Mouse (Mus musculus): Measurements from ENCODE around the gene Dnajc11. TPM values are rescaled to one million over a fixed set of nuclear protein-coding genes. Genes with fewer than 3 reads are reported as not detected.

Dnajc11 gene
- total and polyA plus RNA-seq, 2 experiments from 2014 or later: 75.9 to 88.5 TPM

DNA sequence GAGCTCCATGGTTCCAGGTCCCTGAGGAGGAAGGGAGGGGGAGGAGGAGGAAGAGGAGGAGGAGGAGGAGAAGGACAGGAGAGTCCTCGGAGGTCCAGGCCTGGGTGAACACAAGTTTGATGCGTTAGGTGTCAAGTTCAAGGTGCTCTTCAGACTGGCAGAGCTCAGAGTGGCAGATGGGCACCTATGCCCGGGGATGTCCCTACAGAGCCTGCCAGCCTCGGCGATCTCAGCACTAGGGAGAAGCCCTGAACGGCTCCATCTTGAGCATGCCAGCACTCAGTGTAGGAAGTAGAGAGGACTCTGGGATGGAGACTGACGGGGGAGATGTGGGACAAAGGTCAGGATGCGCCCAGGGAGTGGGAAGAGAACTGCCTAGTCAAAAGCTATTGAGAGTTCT, 53.2 kb downstream of the Dnajc11 start:
- DNase-seq (ENCODE audit: low spot score) (no peak), ATAC-seq (ENCODE audit: low FRiP score) (no peak)
- 75% methylated on average over 8 of the region's 8 CpGs for WGBS
- Histone ChIP-seq H3K27me3 (ENCODE audit: insufficient read depth, low read length) (no peaks in the 10 kb centered on the region), H3K4me3 (ENCODE audit: low read depth, low read length) (no peak overlapping the region), H3K27ac (ENCODE audit: low read depth, low read length) (no peak overlapping the region), H3K9ac (replicated peaks; ENCODE audit: low read length, poor library complexity, severe bottlenecking) (0 out of 2 replicates have a peak overlapping the region, but pooled peaks have one; percentile 4), H3K36me3 (ENCODE audit: insufficient read depth, low read length) (peaks cover 19% of the 10 kb centered on the region), H3K4me1 (ENCODE audit: insufficient read depth, low read length) (peaks cover 5% of the 10 kb centered on the region; the same call in 1 of the 2 replicates), H3K4me2 (ENCODE audit: low read depth, low read length, poor library complexity, severe bottlenecking) (no peak overlapping the region), H3K9me3 (ENCODE audit: low read length) (no peaks in the 10 kb centered on the region)
- TF ChIP-seq CTCF (IDR thresholded peaks at IDR 0.05): no peak

DNA sequence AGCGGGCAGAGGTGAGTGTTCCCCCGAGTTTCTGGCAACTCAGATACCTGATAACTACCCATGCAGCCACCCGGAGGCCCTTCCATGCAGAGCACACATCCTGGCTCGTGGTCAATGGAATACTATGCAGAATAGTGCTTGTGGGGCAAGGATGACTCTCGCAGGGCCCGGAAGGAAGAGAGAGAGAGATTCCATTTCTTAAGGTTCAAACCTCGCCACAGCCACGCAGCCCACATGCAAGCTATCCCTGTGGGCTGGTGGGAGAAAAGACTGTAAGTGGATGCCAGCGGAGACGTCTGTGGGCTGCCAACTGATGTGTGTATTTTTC, 54.5 kb downstream of the Dnajc11 start:
- peak overlapping the region; percentile 86 for H3K4me2 ChIP-seq (ENCODE audit: low read depth, low read length, poor library complexity, severe bottlenecking)
- H3K36me3 ChIP-seq (ENCODE audit: insufficient read depth, low read length): peaks cover 28% of the 10 kb centered on the region
- DNase-seq (ENCODE audit: low spot score): no peak
- peak overlapping the region; percentile 79 for H3K4me3 ChIP-seq (ENCODE audit: low read depth, low read length)
- ATAC-seq (ENCODE audit: low FRiP score): 0 out of 2 replicates have a peak, but pooled peaks have one; percentile 2
- no peaks in the 10 kb centered on the region for H3K27me3 ChIP-seq (ENCODE audit: insufficient read depth, low read length)
- peaks cover 5% of the 10 kb centered on the region; the same call in 1 of the 2 replicates for H3K4me1 ChIP-seq (ENCODE audit: insufficient read depth, low read length)
- no peak for TF ChIP-seq CTCF (IDR thresholded peaks at IDR 0.05)
- H3K9me3 ChIP-seq (ENCODE audit: low read length): no peaks in the 10 kb centered on the region
- WGBS: 21% methylated on average over 10 of the region's 10 CpGs
- peak overlapping the region; percentile 88 for H3K27ac ChIP-seq (ENCODE audit: low read depth, low read length)
- H3K9ac ChIP-seq (replicated peaks; ENCODE audit: low read length, poor library complexity, severe bottlenecking): peak overlapping the region; percentile 93

DNA sequence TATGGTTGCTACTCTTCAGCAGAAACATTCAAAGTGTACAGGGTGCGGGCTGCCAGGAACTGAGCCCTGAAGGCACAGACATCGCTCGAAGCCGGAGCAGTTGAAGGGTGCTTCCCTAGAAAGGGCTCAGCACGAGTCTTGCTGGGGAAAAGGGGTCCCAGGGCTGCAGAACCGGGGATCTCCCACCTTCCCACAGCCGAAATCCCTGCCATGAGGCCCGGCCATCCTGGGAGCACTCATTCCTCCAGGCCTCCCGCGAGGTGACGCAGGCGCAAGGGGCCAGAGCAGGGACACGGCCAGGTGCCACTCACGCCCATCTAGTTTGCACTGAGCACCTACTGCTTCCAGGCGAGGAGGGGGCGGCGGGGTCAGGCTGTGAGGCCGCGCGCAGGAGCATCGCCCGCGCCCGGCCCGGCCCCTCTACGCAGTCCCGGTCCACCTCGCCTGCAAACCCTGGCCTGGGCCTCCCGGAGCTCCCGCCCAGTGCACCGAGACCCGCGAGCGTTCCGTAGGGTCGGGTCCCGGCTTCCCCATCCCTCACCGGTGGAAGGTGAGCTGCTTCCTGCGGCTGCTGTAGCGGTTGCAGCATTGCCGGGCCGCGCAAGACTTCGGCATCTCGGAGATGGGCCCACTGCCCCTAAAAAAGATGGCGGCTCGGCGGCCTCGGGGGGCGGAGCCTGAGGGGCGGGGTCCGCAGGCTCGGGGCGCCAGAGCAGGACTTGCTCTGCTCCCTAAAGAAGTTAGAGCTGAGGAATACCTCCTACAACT, 55.0 kb downstream of the Dnajc11 start, which contains the start of gene Thap3:
Gene Thap3 (minus strand): TSS at position 656 of the 768 bp plus-strand sequence.
- ATAC-seq (ENCODE audit: low FRiP score) (peak; percentile 67), DNase-seq (ENCODE audit: low spot score) (peak; percentile 70)
- Histone ChIP-seq H3K36me3 (ENCODE audit: insufficient read depth, low read length) (peaks cover 25% of the 10 kb centered on the region), H3K9me3 (ENCODE audit: low read length) (no peaks in the 10 kb centered on the region), H3K27ac (ENCODE audit: low read depth, low read length) (peak within 1 kb of the TSS; percentile 88), H3K4me1 (ENCODE audit: insufficient read depth, low read length) (peaks cover 5% of the 10 kb centered on the region; the same call in 1 of the 2 replicates), H3K4me2 (ENCODE audit: low read depth, low read length, poor library complexity, severe bottlenecking) (peak within 1 kb of the TSS; percentile 86), H3K4me3 (ENCODE audit: low read depth, low read length) (peak within 1 kb of the TSS; percentile 79), H3K27me3 (ENCODE audit: insufficient read depth, low read length) (no peaks in the 10 kb centered on the region), H3K9ac (replicated peaks; ENCODE audit: low read length, poor library complexity, severe bottlenecking) (peak within 1 kb of the TSS; percentile 93)
- WGBS: under 1% methylated on average over 44 of the region's 54 CpGs
- no peak for TF ChIP-seq CTCF (IDR thresholded peaks at IDR 0.05)

DNA sequence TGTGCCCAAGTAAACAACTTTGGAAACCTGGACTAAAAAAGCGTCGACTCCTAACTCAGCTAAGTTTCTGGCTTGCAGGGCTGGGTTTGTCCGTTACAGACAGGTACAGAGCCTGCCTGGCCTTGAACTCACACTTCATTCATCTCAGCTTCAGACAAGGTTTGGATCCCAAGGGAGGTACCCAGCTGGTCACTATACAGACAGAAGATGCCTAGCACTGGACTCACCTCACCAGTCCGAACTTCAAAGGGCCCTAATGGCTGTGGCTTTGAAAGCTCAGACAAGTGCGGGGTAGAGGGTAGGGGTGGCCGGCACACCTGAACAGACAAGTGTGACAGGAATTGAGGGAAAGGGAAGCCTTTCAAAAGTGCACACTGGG, 55.6 kb downstream of the Dnajc11 start:
- H3K4me2 ChIP-seq (ENCODE audit: low read depth, low read length, poor library complexity, severe bottlenecking): peak overlapping the region; percentile 86
- TF ChIP-seq CTCF (IDR thresholded peaks at IDR 0.05): no peak
- no peak overlapping the region for H3K9ac ChIP-seq (replicated peaks; ENCODE audit: low read length, poor library complexity, severe bottlenecking)
- ATAC-seq (ENCODE audit: low FRiP score): peak; percentile 29; the same call in 1 of the 2 replicates
- DNase-seq (ENCODE audit: low spot score): no peak
- peaks cover 25% of the 10 kb centered on the region for H3K36me3 ChIP-seq (ENCODE audit: insufficient read depth, low read length)
- 35% methylated on average over 6 of the region's 6 CpGs for WGBS
- H3K4me1 ChIP-seq (ENCODE audit: insufficient read depth, low read length): peaks cover 5% of the 10 kb centered on the region; the same call in 1 of the 2 replicates
- no peaks in the 10 kb centered on the region for H3K9me3 ChIP-seq (ENCODE audit: low read length)
- H3K27ac ChIP-seq (ENCODE audit: low read depth, low read length): peak overlapping the region; percentile 88; the same call in 1 of the 2 replicates
- no peaks in the 10 kb centered on the region for H3K27me3 ChIP-seq (ENCODE audit: insufficient read depth, low read length)
- H3K4me3 ChIP-seq (ENCODE audit: low read depth, low read length): peak overlapping the region; percentile 79

DNA sequence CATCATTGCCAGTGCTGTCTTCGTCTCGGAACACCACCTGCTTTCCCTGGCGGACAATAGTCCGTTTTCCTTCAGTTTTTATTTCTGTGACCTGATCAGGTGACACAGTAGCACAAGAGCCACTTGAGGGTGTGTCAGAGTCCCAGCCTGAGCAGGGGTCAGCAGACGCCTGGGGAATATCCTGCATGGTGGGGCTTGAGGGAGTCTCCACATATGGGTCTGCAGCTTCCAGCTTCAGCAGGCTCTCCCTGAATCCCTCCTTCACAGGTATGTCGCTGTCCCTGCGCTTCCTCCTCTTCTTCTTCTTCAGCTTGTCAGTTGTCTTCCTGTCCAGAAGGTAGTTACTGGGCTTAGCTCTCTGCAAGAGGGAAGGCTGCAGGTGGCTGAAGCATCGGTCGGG, 58.6 kb downstream of the Dnajc11 start:
- Histone ChIP-seq H3K4me3 (ENCODE audit: low read depth, low read length) (no peak overlapping the region), H3K9me3 (ENCODE audit: low read length) (no peaks in the 10 kb centered on the region), H3K36me3 (ENCODE audit: insufficient read depth, low read length) (peaks cover 25% of the 10 kb centered on the region), H3K4me1 (ENCODE audit: insufficient read depth, low read length) (peaks cover 10% of the 10 kb centered on the region; the same call in 1 of the 2 replicates), H3K4me2 (ENCODE audit: low read depth, low read length, poor library complexity, severe bottlenecking) (no peak overlapping the region), H3K27ac (ENCODE audit: low read depth, low read length) (no peak overlapping the region), H3K9ac (replicated peaks; ENCODE audit: low read length, poor library complexity, severe bottlenecking) (no peak overlapping the region), H3K27me3 (ENCODE audit: insufficient read depth, low read length) (no peaks in the 10 kb centered on the region)
- WGBS: 95% methylated on average over 9 of the region's 9 CpGs
- DNase-seq (ENCODE audit: low spot score) (no peak), ATAC-seq (ENCODE audit: low FRiP score) (no peak)
- TF ChIP-seq CTCF (IDR thresholded peaks at IDR 0.05): no peak

DNA sequence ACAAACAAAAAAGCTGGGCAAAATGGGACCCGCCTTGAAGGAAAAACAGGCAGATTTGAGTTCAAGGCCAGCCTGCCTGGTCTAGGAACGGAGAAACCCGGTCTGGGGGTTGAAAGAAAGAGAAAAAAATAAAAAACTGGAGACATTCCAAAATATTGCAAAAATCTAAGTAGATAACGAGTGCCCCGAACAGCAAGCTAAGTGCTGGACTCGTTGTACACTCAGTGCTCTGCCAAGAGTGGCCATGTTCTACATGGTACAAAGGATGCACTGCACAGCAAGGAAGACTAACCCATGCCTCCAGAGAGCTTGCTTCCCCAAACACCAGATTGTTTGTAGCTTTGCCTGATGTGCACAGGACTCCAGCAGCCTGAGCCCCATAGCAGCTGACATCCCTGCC, 59.5 kb downstream of the Dnajc11 start:
- Histone ChIP-seq H3K9ac (replicated peaks; ENCODE audit: low read length, poor library complexity, severe bottlenecking) (no peak overlapping the region), H3K4me3 (ENCODE audit: low read depth, low read length) (no peak overlapping the region), H3K27me3 (ENCODE audit: insufficient read depth, low read length) (no peaks in the 10 kb centered on the region), H3K9me3 (ENCODE audit: low read length) (no peaks in the 10 kb centered on the region), H3K27ac (ENCODE audit: low read depth, low read length) (no peak overlapping the region), H3K4me1 (ENCODE audit: insufficient read depth, low read length) (peaks cover 11% of the 10 kb centered on the region; the same call in 1 of the 2 replicates), H3K4me2 (ENCODE audit: low read depth, low read length, poor library complexity, severe bottlenecking) (no peak overlapping the region), H3K36me3 (ENCODE audit: insufficient read depth, low read length) (peaks cover 25% of the 10 kb centered on the region)
- no peak for TF ChIP-seq CTCF (IDR thresholded peaks at IDR 0.05)
- WGBS: 81% methylated on average over 6 of the region's 6 CpGs
- no peak for ATAC-seq (ENCODE audit: low FRiP score)
- no peak for DNase-seq (ENCODE audit: low spot score)
